Mouse (Mus musculus): ENCODE measurements around the gene Aqp6. TPM values are rescaled to one million over a fixed set of nuclear protein-coding genes. Genes with fewer than 3 reads are reported as not detected.

Aqp6 gene
- polyA plus RNA-seq, 1 experiment from 2014 or later, result not detected

DNA sequence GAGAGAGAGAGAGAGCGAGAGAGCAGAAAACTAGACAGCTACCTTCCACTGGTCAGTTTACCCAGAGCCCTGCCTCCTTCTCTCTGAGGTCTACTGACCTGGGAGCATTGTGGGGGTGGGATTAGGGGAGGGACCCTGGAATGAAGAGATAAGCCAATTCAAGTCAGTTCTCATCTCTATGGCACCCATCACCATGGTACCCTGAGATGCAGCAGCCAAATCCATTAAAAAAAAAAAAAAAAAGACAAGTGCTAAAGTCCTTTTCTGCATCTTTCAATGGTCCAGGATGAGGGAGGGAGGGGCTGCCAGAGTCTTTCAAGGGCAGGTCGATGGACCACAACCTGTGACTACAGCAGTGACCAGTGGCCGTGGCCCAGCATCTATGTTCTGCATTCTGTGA, 4.4 kb downstream of the Aqp6 start:
- no peaks in the 10 kb centered on the region for H3K36me3 ChIP-seq
- peaks cover 76% of the 10 kb centered on the region for H3K27me3 ChIP-seq (ENCODE audit: insufficient read depth, poor library complexity, severe bottlenecking)
- H3K4me1 ChIP-seq, result peaks cover 65% of the 10 kb centered on the region
- DNase-seq (ENCODE audit: low spot score), result no peak
- no peaks in the 10 kb centered on the region for H3K9me3 ChIP-seq
- 77% methylated on average over 3 of the region's 3 CpGs for WGBS
- H3K4me3 ChIP-seq, result no peak overlapping the region
- no peak overlapping the region for H3K27ac ChIP-seq

- peaks cover 64% of the 10 kb centered on the region for H3K4me1 ChIP-seq
- no peaks in the 10 kb centered on the region for H3K36me3 ChIP-seq
- peaks cover 71% of the 10 kb centered on the region for H3K27me3 ChIP-seq (ENCODE audit: insufficient read depth, poor library complexity, severe bottlenecking)
- 28% methylated on average over 5 of the region's 5 CpGs for WGBS
- no peak overlapping the region for H3K27ac ChIP-seq
- no peak overlapping the region for H3K4me3 ChIP-seq
- DNase-seq (ENCODE audit: low spot score), result no peak
- H3K9me3 ChIP-seq, result no peaks in the 10 kb centered on the region
Observed at GRCm38 (mm10) chr15:99606515-99606914, 5.3 kb downstream of the Aqp6 start.

GRCm38 (mm10) chr15:99607388-99608113, 6.4 kb downstream of the Aqp6 start:
- Histone ChIP-seq H3K27me3 (ENCODE audit: insufficient read depth, poor library complexity, severe bottlenecking) (peaks cover 74% of the 10 kb centered on the region), H3K36me3 (no peaks in the 10 kb centered on the region), H3K27ac (peak overlapping the region; percentile 10; the same call in 1 of the 2 replicates), H3K4me3 (no peak overlapping the region), H3K4me1 (peaks cover 58% of the 10 kb centered on the region), H3K9me3 (no peaks in the 10 kb centered on the region)
- 28% methylated on average over 10 of the region's 10 CpGs for WGBS
- DNase-seq (ENCODE audit: low spot score), result no peak

DNA sequence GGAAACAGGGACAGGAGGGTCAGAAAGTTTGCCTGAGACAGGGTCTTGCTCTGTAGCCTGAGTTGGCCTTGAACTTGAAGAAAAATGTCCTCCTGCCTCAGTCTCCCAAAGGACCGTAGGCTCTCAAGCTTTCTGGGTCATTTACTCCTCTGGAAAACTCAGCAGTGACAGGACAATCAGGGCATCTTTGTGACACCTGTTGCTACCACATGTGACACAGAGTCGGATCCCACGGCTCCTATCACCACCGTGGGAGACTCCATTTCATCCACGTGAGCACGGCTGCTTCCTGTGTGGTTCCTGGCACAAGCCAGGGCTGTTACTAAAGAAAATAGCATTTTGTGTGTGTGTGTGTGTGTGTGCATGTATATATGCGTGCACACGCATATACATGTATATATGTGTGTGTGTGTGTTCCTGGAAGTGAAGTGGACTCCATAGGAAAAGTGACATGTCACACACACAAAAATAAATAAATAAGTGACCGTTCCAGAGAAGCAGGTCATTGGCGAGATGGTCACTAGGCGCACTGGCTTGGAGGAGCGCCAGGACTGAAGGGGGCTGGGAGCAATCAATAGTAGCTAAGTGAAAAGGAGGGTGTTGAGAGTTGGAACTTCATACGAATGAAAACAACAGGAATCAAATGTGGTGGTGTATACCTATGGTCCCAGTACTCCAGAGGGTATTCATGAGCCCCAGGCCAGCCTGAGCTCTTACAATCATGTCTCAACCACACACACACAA, 7.4 kb downstream of the Aqp6 start:
- Histone ChIP-seq H3K9me3 (no peaks in the 10 kb centered on the region), H3K4me1 (peaks cover 48% of the 10 kb centered on the region), H3K36me3 (no peaks in the 10 kb centered on the region), H3K4me3 (no peak overlapping the region), H3K27ac (no peak overlapping the region), H3K27me3 (ENCODE audit: insufficient read depth, poor library complexity, severe bottlenecking) (peaks cover 71% of the 10 kb centered on the region)
- WGBS, result 82% methylated on average over 13 of the region's 13 CpGs
- no peak for DNase-seq (ENCODE audit: low spot score)

DNA sequence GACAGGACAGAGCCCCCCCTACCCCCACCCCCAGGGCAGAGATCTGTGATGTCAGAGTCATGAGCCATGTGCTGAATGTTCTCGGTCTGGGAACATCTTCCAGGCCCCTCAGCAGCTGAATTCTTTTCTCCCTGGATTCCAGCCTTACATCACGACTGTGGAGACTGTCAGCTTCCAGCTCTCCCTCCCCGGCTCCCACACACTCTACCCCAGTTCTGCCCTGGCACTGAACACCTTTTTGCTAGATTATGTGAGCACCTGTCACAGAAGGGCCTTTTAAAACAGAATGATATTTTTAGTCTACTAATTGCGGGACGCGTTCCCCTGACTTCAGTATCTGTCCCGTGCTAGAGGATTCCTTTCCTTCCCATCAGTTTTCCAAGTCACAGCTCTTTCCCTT, 10.4 kb downstream of the Aqp6 start:
- WGBS, result 35% methylated on average over 7 of the region's 7 CpGs
- H3K9me3 ChIP-seq, result no peaks in the 10 kb centered on the region
- no peak overlapping the region for H3K4me3 ChIP-seq
- peak overlapping the region; percentile 42; the same call in 1 of the 2 replicates for H3K27ac ChIP-seq
- DNase-seq (ENCODE audit: low spot score), result no peak
- H3K4me1 ChIP-seq, result peaks cover 57% of the 10 kb centered on the region
- H3K27me3 ChIP-seq (ENCODE audit: insufficient read depth, poor library complexity, severe bottlenecking), result peaks cover 55% of the 10 kb centered on the region
- H3K36me3 ChIP-seq, result no peaks in the 10 kb centered on the region

GRCm38 (mm10) chr15:99614273-99614672, 13.1 kb downstream of the Aqp6 start:
- WGBS, result 53% methylated on average over 13 of the region's 13 CpGs
- no peaks in the 10 kb centered on the region for H3K9me3 ChIP-seq
- H3K4me1 ChIP-seq, result peaks cover 34% of the 10 kb centered on the region
- no peak for DNase-seq (ENCODE audit: low spot score)
- peak overlapping the region; percentile 0; the same call in 1 of the 2 replicates for H3K4me3 ChIP-seq
- H3K27me3 ChIP-seq (ENCODE audit: insufficient read depth, poor library complexity, severe bottlenecking), result peaks cover 33% of the 10 kb centered on the region
- 0 out of 2 replicates have a peak, but pooled peaks cover under 1% of the 10 kb centered on the region for H3K36me3 ChIP-seq
- H3K27ac ChIP-seq, result peak overlapping the region; percentile 36; the same call in 1 of the 2 replicates

DNA sequence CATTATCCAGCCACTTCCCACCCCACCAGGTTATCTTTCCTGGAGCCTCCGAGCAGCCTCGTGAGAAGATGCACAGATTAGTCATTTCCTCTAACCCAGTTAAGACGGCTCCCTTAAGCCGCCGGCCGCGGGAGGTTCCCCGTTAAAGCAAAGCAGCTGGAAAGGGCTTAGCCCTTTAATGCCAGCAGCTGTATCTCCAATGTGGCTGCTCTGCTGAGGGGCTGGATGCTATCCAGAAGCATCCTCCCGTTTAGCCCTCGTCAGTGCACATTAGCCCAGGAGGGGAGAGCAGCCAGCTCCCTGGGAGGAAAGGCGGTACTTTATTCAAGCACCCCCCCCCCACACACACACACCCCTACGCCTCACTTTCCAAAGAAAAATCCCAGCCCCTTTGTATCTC, 13.6 kb downstream of the Aqp6 start:
- no peak for DNase-seq (ENCODE audit: low spot score)
- Histone ChIP-seq H3K27ac (peak overlapping the region; percentile 36; the same call in 1 of the 2 replicates), H3K4me3 (peak overlapping the region; percentile 0; the same call in 1 of the 2 replicates)

DNA sequence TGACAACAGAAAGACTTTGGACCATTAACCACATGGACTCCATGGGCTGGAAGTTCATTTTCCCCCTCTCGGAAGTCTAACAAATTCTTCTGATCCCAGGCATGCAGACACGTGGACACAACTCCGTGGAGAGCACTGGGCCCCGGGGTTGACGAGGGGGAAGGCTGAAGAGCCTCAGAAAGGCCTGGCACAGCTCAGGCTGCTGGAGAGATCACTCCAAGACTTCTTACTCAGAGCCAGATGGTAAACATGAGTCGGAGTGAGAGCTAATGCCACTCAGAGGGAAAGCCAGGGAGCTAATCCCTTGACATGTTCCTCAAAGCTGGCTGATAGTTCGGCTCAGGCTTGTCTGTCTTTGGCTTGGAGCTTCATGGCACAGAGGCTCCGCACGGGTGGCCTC, 14.0 kb downstream of the Aqp6 start:
- WGBS, result 47% methylated on average over 9 of the region's 9 CpGs
- Histone ChIP-seq H3K4me1 (peaks cover 34% of the 10 kb centered on the region), H3K36me3 (peaks cover 8% of the 10 kb centered on the region; the same call in 1 of the 2 replicates), H3K9me3 (no peaks in the 10 kb centered on the region), H3K27me3 (ENCODE audit: insufficient read depth, poor library complexity, severe bottlenecking) (peaks cover 28% of the 10 kb centered on the region), H3K27ac (no peak overlapping the region), H3K4me3 (no peak overlapping the region; the same call in 1 of the 2 replicates)
- no peak for DNase-seq (ENCODE audit: low spot score)

More for the DNA sequence above, 13.6 kb downstream of the Aqp6 start:
- Histone ChIP-seq H3K36me3 (peaks cover 6% of the 10 kb centered on the region; the same call in 1 of the 2 replicates), H3K9me3 (no peaks in the 10 kb centered on the region), H3K4me1 (peaks cover 34% of the 10 kb centered on the region), H3K27me3 (ENCODE audit: insufficient read depth, poor library complexity, severe bottlenecking) (peaks cover 32% of the 10 kb centered on the region)
- 7% methylated on average over 12 of the region's 12 CpGs for WGBS

DNA sequence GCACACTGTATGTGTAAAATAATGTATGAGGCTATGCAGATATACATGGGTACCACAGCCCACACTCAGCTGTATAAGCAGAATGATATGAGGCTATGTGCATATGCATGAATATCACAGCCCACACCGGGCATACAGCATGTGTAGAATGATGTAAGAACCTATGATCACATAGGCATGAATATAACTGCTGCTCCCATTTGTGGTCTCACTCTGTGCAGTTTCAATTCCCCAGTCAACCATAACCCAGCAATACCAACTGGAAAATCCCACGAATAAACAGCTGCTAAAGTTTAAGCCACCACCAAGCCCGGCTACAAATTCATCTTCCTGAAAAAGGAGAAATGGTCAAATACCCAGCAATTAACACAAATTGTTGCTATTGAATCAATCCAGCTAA, 17.4 kb downstream of the Aqp6 start:
- Histone ChIP-seq H3K27ac (no peak overlapping the region), H3K9me3 (no peaks in the 10 kb centered on the region), H3K4me3 (no peak overlapping the region), H3K4me1 (peaks cover 22% of the 10 kb centered on the region), H3K36me3 (peaks cover 39% of the 10 kb centered on the region), H3K27me3 (ENCODE audit: insufficient read depth, poor library complexity, severe bottlenecking) (peaks cover 9% of the 10 kb centered on the region)
- WGBS, result 91% methylated on average over 3 of the region's 3 CpGs
- no peak for DNase-seq (ENCODE audit: low spot score)

DNA sequence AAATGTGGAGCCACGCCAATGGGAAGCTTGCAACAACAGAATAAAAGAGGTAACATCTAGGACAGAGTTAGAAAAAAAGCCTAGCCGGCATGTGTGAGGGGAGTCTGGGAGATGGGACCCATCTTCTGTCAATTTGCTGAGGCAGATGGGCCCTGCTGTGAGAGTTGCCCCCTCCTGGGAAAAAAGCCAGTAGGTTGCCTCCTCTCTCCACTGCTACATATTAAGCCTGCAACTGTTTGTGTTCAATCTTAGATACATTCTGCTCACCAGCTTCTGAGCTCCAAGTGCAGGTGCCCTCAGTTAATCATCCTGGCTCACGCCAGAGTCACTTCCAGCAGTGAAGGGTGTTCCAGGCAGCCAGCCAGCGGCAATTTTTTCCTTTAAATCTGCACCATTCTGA, 18.6 kb downstream of the Aqp6 start:
- Histone ChIP-seq H3K36me3 (peaks cover 51% of the 10 kb centered on the region), H3K9me3 (no peaks in the 10 kb centered on the region), H3K4me1 (peaks cover 9% of the 10 kb centered on the region), H3K27ac (no peak overlapping the region), H3K27me3 (ENCODE audit: insufficient read depth, poor library complexity, severe bottlenecking) (no peaks in the 10 kb centered on the region), H3K4me3 (no peak overlapping the region)
- DNase-seq (ENCODE audit: low spot score), result no peak
- WGBS, result 85% methylated on average over 4 of the region's 4 CpGs

DNA sequence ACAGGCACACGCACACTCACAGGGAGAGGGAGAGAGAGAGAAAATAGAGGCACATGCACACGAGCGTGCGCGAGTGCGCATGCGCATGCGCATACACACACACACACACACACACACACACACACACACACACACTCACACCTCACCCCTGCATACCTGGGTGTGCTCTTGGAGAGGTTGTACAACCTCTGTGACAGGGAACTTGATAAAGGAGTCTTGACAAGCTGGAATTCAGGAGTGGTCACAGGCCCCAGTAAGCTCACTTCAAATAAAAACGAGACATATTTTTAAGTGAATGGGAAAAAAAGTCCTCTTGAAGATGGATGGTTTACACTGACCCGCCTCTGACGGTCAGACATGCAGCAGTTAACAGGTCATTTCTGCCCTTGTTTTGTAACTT, 20.9 kb downstream of the Aqp6 start:
- Histone ChIP-seq H3K27me3 (ENCODE audit: insufficient read depth, poor library complexity, severe bottlenecking) (no peaks in the 10 kb centered on the region), H3K27ac (no peak overlapping the region), H3K4me3 (no peak overlapping the region), H3K4me1 (no peaks in the 10 kb centered on the region), H3K9me3 (no peaks in the 10 kb centered on the region), H3K36me3 (peaks cover 73% of the 10 kb centered on the region)
- no peak for DNase-seq (ENCODE audit: low spot score)
- 91% methylated on average over 11 of the region's 11 CpGs for WGBS

DNA sequence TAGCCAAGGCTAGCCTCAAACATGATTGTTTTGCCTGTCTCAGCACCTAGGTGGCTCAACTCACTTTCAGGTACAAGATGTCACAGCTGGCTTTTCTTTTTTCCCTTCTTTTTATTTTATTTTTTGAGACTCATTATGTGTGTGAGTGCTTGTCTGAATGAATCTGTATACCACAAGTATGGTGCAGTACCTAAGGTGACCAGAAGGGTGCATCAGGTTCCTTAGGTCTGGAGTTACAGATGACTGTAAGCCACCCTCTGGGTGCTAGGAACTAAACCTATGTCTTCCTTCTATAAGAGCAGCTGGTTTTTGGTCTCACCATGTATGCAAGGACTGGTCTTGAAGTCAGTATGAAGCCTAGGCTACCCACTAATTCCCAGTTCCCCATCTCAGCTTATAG, 30.4 kb downstream of the Aqp6 start:
- H3K27me3 ChIP-seq (ENCODE audit: insufficient read depth, poor library complexity, severe bottlenecking), result no peaks in the 10 kb centered on the region
- peaks cover 94% of the 10 kb centered on the region for H3K36me3 ChIP-seq
- H3K4me3 ChIP-seq, result no peak overlapping the region
- no peak overlapping the region for H3K27ac ChIP-seq
- no peaks in the 10 kb centered on the region for H3K4me1 ChIP-seq
- no peak for DNase-seq (ENCODE audit: low spot score)
- H3K9me3 ChIP-seq, result 0 out of 2 replicates have a peak, but pooled peaks cover 3% of the 10 kb centered on the region

DNA sequence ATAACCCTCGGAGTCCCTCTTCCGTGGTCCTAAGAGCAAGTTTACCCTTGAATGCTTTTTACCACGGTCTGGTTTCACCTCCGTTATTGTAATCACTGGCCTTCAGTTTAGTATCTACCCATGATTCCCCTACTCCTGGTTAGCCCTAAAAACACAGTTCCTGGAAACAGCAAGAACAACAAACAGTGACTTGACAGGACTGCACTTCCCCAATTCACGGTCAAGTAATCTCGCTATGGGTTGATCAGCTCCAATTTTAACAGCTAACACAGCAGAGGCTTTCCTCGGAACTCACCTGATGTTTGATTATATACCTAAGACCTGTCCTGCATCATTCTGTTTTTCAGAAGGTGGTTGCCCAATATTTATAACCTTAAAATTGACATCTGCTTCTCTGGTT, 33.5 kb downstream of the Aqp6 start:
- Histone ChIP-seq H3K9me3 (0 out of 2 replicates have a peak, but pooled peaks cover 3% of the 10 kb centered on the region), H3K27ac (no peak overlapping the region), H3K27me3 (ENCODE audit: insufficient read depth, poor library complexity, severe bottlenecking) (no peaks in the 10 kb centered on the region), H3K36me3 (peaks cover 96% of the 10 kb centered on the region), H3K4me3 (no peak overlapping the region), H3K4me1 (no peaks in the 10 kb centered on the region)
- no peak for DNase-seq (ENCODE audit: low spot score)
- WGBS, result 92% methylated on average over 7 of the region's 7 CpGs
